Mouse (Mus musculus): ENCODE data around the gene Tex261.
A peak's percentile ranks its signal among the peaks of the same experiment; 100 is the strongest.

GRCm38 (mm10) chr6:83794760-83795296 lies 19.2 kb upstream of the Tex261 start, which contains the start of gene Nagk:
- TF ChIP-seq CTCF (IDR thresholded peaks at IDR 0.05; ENCODE audit: low read depth, low read length) (no peak), POLR2A (IDR thresholded peaks at IDR 0.05; ENCODE audit: extremely low read depth, insufficient read depth, low read length) (peak; percentile 73; the same call in 1 of the 2 replicates)

Measured in liver, adult 2 months (tissue).